Mouse (Mus musculus): ENCODE results near the gene Mfsd4b5.

DNA sequence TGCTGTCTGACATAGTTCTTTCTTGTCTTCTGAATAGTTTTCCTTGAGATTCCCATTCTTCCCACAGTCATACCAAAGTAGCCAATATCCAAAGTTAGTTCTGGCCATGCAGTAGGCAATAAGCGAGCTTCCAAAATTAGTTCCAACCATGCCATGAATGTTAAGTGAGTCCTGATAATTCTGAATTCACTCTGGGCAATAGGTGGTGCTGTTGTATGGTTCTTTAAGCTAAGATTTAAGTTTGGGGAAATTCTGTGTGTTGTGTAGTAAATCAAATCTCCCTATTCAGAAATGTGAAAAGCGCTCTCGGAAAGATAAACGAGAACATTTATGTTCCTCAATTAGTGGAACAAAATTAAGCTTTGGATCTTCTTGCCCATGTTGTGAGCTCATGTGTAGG, 28.2 kb downstream of the Mfsd4b5 start:
- TF ChIP-seq CTCF (IDR thresholded peaks at IDR 0.05; ENCODE audit: borderline replicate concordance, insufficient read depth, low read length): no peak
- no peak for TF ChIP-seq POLR2A (IDR thresholded peaks at IDR 0.05; ENCODE audit: low read depth, low read length)
